ENCODE assay signal across 9 mouse cellular contexts in genomic region chr5:108269811-108270151, GRCm38 (mm10). TPM values are rescaled to one million over a fixed set of nuclear protein-coding genes. Genes with fewer than 3 reads are reported as not detected.
DNase-seq lines count a peak whose midpoint lies in the region; ATAC-seq and TF ChIP-seq lines count a peak whose summit lies in the region.
"Had no signal": no experiment of that assay in that cellular context is flagged by ENCODE, and none has a peak within 500 bp of the region (broad histone marks: within the 10 kb centered on the region; RNA-seq: fewer than 3 reads in every experiment).

No protein-coding gene starts in this region.

- H3K36me3 ChIP-seq in heart, embryonic 11.5 days (ENCODE audit: control insufficient read depth, insufficient read depth, low read length) = no peaks in the 10 kb centered on the region
- H3K36me3 ChIP-seq in ES-Bruce4 (ENCODE audit: control insufficient read depth, insufficient read depth, low read length, poor library complexity, severe bottlenecking) = peaks cover 13% of the 10 kb centered on the region
- H3K36me3 ChIP-seq in forebrain, embryonic 15.5 days = no peaks in the 10 kb centered on the region
- peaks cover 12% of the 10 kb centered on the region for H3K36me3 ChIP-seq in liver, postnatal 0 days (replicated peaks; ENCODE audit: insufficient read depth, low read length)

- H3K27ac ChIP-seq in heart, embryonic 11.5 days (ENCODE audit: low read depth, low read length) = peak overlapping the region; percentile 96
- no peak overlapping the region for H3K27ac ChIP-seq in ES-Bruce4 (ENCODE audit: insufficient read depth, low read length)
- no peak overlapping the region for H3K27ac ChIP-seq in forebrain, embryonic 15.5 days (replicated peaks)
- peak overlapping the region; percentile 95 for H3K27ac ChIP-seq in liver, postnatal 0 days (ENCODE audit: low read depth)

- WGBS in heart, embryonic 11.5 days (ENCODE audit: insufficient replicate concordance) = 11% methylated on average over 7 of the region's 7 CpGs
- 18% methylated on average over 7 of the region's 7 CpGs for WGBS in forebrain, embryonic 15.5 days
- WGBS in liver, postnatal 0 days (ENCODE audit: insufficient replicate concordance) = 3% methylated on average over 7 of the region's 7 CpGs

- peaks cover 3% of the 10 kb centered on the region for H3K4me1 ChIP-seq in heart, embryonic 11.5 days (ENCODE audit: control insufficient read depth, insufficient read depth, low read length)
- peaks cover 2% of the 10 kb centered on the region for H3K4me1 ChIP-seq in ES-Bruce4 (ENCODE audit: control insufficient read depth, insufficient read depth, low read length)
- peaks cover 47% of the 10 kb centered on the region for H3K4me1 ChIP-seq in forebrain, embryonic 15.5 days
- peaks cover 44% of the 10 kb centered on the region for H3K4me1 ChIP-seq in liver, postnatal 0 days (ENCODE audit: insufficient read depth)

- no peak for TF ChIP-seq POLR2A in ES-Bruce4 (IDR thresholded peaks at IDR 0.05; ENCODE audit: insufficient read depth, low read length)

- DNase-seq in heart, adult 8-10 months (ENCODE audit: low spot score) = no peak
- no peak for DNase-seq in liver, postnatal 0 days
- DNase-seq in urinary bladder, postnatal 36 days (ENCODE audit: low spot score in 2 of 2) = no peak
- no peak for DNase-seq in ovary, postnatal 14 days (ENCODE audit: low spot score)
- DNase-seq in layer of hippocampus, adult 9-10 months (ENCODE audit: low spot score) = no peak
- DNase-seq: thymus, postnatal 36 days had no signal

- TF ChIP-seq CTCF in ES-Bruce4 (IDR thresholded peaks at IDR 0.05; ENCODE audit: low read depth, low read length) = no peak
- no peak for TF ChIP-seq CTCF in liver, postnatal 0 days (IDR thresholded peaks at IDR 0.05; ENCODE audit: low read depth)

- H3K9ac ChIP-seq in heart, embryonic 11.5 days (ENCODE audit: low read depth, low read length) = peak overlapping the region; percentile 98
- peak overlapping the region; percentile 91 for H3K9ac ChIP-seq in ES-Bruce4 (ENCODE audit: low read depth, poor library complexity, severe bottlenecking)
- peak overlapping the region; percentile 90 for H3K9ac ChIP-seq in forebrain, embryonic 15.5 days (replicated peaks)
- H3K9ac ChIP-seq in liver, postnatal 0 days (replicated peaks) = peak overlapping the region; percentile 94

- peak overlapping the region; percentile 91 for H3K4me2 ChIP-seq in heart, embryonic 11.5 days
- H3K4me2 ChIP-seq in forebrain, embryonic 15.5 days (replicated peaks) = peak overlapping the region; percentile 88
- peak overlapping the region; percentile 90 for H3K4me2 ChIP-seq in liver, postnatal 0 days (ENCODE audit: low read depth, low read length)

- no peak for ATAC-seq in heart, embryonic 11.5 days (replicated peaks; ENCODE audit: insufficient number of reproducible peaks, low FRiP score, low TSS enrichment)
- no peak for ATAC-seq in forebrain, embryonic 15.5 days (replicated peaks)
- no peak for ATAC-seq in liver, postnatal 0 days

- H3K9me3 ChIP-seq in heart, embryonic 11.5 days (replicated peaks; ENCODE audit: control insufficient read depth, low read length) = no peaks in the 10 kb centered on the region
- no peaks in the 10 kb centered on the region; the same call in 1 of the 2 replicates for H3K9me3 ChIP-seq in ES-Bruce4 (replicated peaks; ENCODE audit: control insufficient read depth, insufficient read depth, low read length, poor library complexity, severe bottlenecking)
- H3K9me3 ChIP-seq in forebrain, embryonic 15.5 days = no peaks in the 10 kb centered on the region
- no peaks in the 10 kb centered on the region for H3K9me3 ChIP-seq in liver, postnatal 0 days (ENCODE audit: low read length)

- no peaks in the 10 kb centered on the region for H3K27me3 ChIP-seq in heart, embryonic 11.5 days (ENCODE audit: control insufficient read depth, insufficient read depth, low read length)
- no peaks in the 10 kb centered on the region for H3K27me3 ChIP-seq in ES-Bruce4 (ENCODE audit: control insufficient read depth, insufficient read depth, low read length, poor library complexity, severe bottlenecking)
- no peaks in the 10 kb centered on the region for H3K27me3 ChIP-seq in forebrain, embryonic 15.5 days
- H3K27me3 ChIP-seq in liver, postnatal 0 days (ENCODE audit: insufficient read depth, low read length) = no peaks in the 10 kb centered on the region

- TF ChIP-seq EP300 in ES-Bruce4 (IDR thresholded peaks at IDR 0.05; ENCODE audit: insufficient read depth, low read depth, low read length) = no peak
- no peak for TF ChIP-seq EP300 in liver, postnatal 0 days (IDR thresholded peaks at IDR 0.05; ENCODE audit: low read depth)

- H3K4me3 ChIP-seq in heart, embryonic 11.5 days (ENCODE audit: low read depth, low read length) = peak overlapping the region; percentile 99
- peak overlapping the region; percentile 85 for H3K4me3 ChIP-seq in ES-Bruce4 (ENCODE audit: low read depth, low read length)
- peak overlapping the region; percentile 91 for H3K4me3 ChIP-seq in forebrain, embryonic 15.5 days
- H3K4me3 ChIP-seq in liver, postnatal 0 days (ENCODE audit: low read depth, low read length) = peak overlapping the region; percentile 90

RNA-seq across cellular contexts. Expression of gene Dr1, which starts 1.1 kb away (rescaled TPM):
- polyA plus RNA-seq in heart, embryonic 11.5 days (2014; fragmentation: Nextera tagmentation; extraction: Ambion mirVana) = 32.8 and 36.5 TPM in 2 replicates
- 10 to 100 TPM; 18.3 to 21.6 (median 19.3) TPM for total RNA-seq in heart, adult 8-10 months (2022)
- polyA plus RNA-seq in ES-Bruce4 (2011; ENCODE audit: insufficient read depth, insufficient read length, low read depth, missing spikeins) = 39.6 and 44.7 TPM in 2 replicates
- 45.3 and 47.1 TPM in 2 replicates for polyA plus RNA-seq in forebrain, embryonic 15.5 days (2015; fragmentation: Nextera tagmentation; extraction: Ambion mirVana)
- 16.1 and 17.5 TPM in 2 replicates for polyA plus RNA-seq in liver, postnatal 0 days (2015; fragmentation: Nextera tagmentation; extraction: Ambion mirVana)

RNA-seq across cellular contexts. Expression of gene Pigg, which starts 42.6 kb away (rescaled TPM):
- 3.4 and 3.7 TPM in 2 replicates for polyA plus RNA-seq in heart, embryonic 11.5 days (2014; fragmentation: Nextera tagmentation; extraction: Ambion mirVana)
- total RNA-seq in heart, adult 8-10 months (2022) = 10 to 100 TPM; 10.4 to 12.9 (median 12.2) TPM
- 8.7 and 10.0 TPM in 2 replicates for polyA plus RNA-seq in ES-Bruce4 (2011; ENCODE audit: insufficient read depth, insufficient read length, low read depth, missing spikeins)
- polyA plus RNA-seq in forebrain, embryonic 15.5 days (2015; fragmentation: Nextera tagmentation; extraction: Ambion mirVana) = 6.2 and 6.4 TPM in 2 replicates
- 1.7 and 1.9 TPM in 2 replicates for polyA plus RNA-seq in liver, postnatal 0 days (2015; fragmentation: Nextera tagmentation; extraction: Ambion mirVana)

Comparison
In these comparisons a context has a peak if more than half of its experiments do, and no peak if none do; other contexts are left out.
1. H3K27ac ChIP-seq: peak in heart, embryonic 11.5 days (single experiment) and liver, postnatal 0 days (single experiment); none in ES-Bruce4 (single experiment) and forebrain, embryonic 15.5 days (single experiment).
2. Peak in every context shown above with its lines, with median percentiles within 50 percentile points of each other: H3K4me2 ChIP-seq, H3K4me3 ChIP-seq and H3K9ac ChIP-seq.